Mouse (Mus musculus): ENCODE results near the gene Pcdh8. TPM values are rescaled to one million over a fixed set of nuclear protein-coding genes. Genes with fewer than 3 reads are reported as not detected.

Gene Pcdh8
- total and polyA plus RNA-seq, 3 experiments = not detected

DNA sequence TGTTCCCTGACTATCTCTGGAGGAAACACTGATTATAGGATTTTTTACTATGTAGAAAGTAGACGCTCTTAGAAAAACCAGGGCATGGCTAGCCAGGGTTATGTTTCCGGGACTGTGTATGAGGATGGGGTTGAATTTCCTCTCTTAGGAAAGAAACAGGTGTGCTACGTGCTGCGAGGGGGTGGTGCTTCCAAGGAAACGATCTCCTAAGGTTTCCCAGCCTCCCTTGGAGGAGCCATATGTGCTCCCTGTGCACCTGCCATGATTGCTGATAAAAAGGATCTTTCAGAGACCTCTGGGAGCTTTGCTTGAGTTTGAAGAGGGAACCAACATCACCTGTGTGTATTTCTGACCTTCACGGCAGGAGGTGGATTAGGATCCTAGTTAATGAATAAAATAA is 16.8 kb upstream of the Pcdh8 start:
- Histone ChIP-seq H3K9ac (ENCODE audit: low read depth, low read length) (no peak overlapping the region), H3K27ac (no peak overlapping the region), H3K79me2 (replicated peaks; ENCODE audit: control insufficient read depth, insufficient read depth, low read length) (no peaks in the 10 kb centered on the region), H3K27me3 (ENCODE audit: control insufficient read depth, insufficient read depth, low read length) (no peaks in the 10 kb centered on the region), H3K4me1 (ENCODE audit: control insufficient read depth, insufficient read depth, low read length) (no peaks in the 10 kb centered on the region), H3K4me3 (no peak overlapping the region), H3K36me3 (ENCODE audit: control insufficient read depth, insufficient read depth, low read length) (no peaks in the 10 kb centered on the region)
- DNase-seq = no peak
- intact Hi-C loops (cut with DNase I) = no loop called here
- WGBS = 81% methylated on average over 6 of the region's 6 CpGs
- TF ChIP-seq CTCF (IDR thresholded peaks at IDR 0.05) (no peak), POLR2A (IDR thresholded peaks at IDR 0.05; ENCODE audit: insufficient read depth, low read depth, low read length) (no peak), EP300 (IDR thresholded peaks at IDR 0.05; ENCODE audit: insufficient read depth, low read depth, low read length) (no peak)

DNA sequence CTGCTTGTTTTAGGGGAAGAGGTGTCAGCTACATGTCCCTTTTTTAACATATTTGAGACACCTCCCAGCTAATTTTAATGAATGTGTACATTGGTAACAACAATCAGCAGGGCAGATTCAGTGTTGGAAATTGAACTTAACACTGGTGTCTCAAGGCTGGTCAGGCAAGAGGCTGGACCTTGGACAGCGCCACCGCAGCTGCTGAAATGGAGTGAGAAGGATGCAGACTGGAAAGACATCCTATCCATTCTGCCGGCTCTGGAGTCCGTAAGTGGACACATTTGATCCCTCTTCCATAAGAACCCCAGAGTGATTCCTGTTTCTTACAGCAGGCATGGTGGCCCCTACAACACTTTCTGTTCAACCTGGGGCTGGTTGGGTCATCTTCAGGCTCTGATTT is 14.3 kb upstream of the Pcdh8 start:
- intact Hi-C loops (cut with DNase I) = no loop called here
- 37% methylated on average over 4 of the region's 4 CpGs for WGBS
- Histone ChIP-seq H3K36me3 (ENCODE audit: control insufficient read depth, insufficient read depth, low read length) (no peaks in the 10 kb centered on the region), H3K4me3 (no peak overlapping the region), H3K27ac (no peak overlapping the region), H3K27me3 (ENCODE audit: control insufficient read depth, insufficient read depth, low read length) (0 out of 2 replicates have a peak, but pooled peaks cover 3% of the 10 kb centered on the region), H3K9ac (ENCODE audit: low read depth, low read length) (no peak overlapping the region), H3K79me2 (replicated peaks; ENCODE audit: control insufficient read depth, insufficient read depth, low read length) (no peaks in the 10 kb centered on the region), H3K4me1 (ENCODE audit: control insufficient read depth, insufficient read depth, low read length) (no peaks in the 10 kb centered on the region)
- DNase-seq = no peak
- TF ChIP-seq CTCF (IDR thresholded peaks at IDR 0.05) (no peak), POLR2A (IDR thresholded peaks at IDR 0.05; ENCODE audit: insufficient read depth, low read depth, low read length) (no peak), EP300 (IDR thresholded peaks at IDR 0.05; ENCODE audit: insufficient read depth, low read depth, low read length) (no peak)

- no peaks in the 10 kb centered on the region for H3K4me1 ChIP-seq (ENCODE audit: control insufficient read depth, insufficient read depth, low read length)
- no peak for DNase-seq
- TF ChIP-seq CTCF (IDR thresholded peaks at IDR 0.05) (no peak), POLR2A (IDR thresholded peaks at IDR 0.05; ENCODE audit: insufficient read depth, low read depth, low read length) (no peak), EP300 (IDR thresholded peaks at IDR 0.05; ENCODE audit: insufficient read depth, low read depth, low read length) (no peak)
- WGBS = 57% methylated on average over 1 of the region's 1 CpGs
- H3K27me3 ChIP-seq (ENCODE audit: control insufficient read depth, insufficient read depth, low read length) = 0 out of 2 replicates have a peak, but pooled peaks cover 3% of the 10 kb centered on the region
- H3K9ac ChIP-seq (ENCODE audit: low read depth, low read length) = no peak overlapping the region
- intact Hi-C loops (cut with DNase I) = no loop called here
- no peak overlapping the region for H3K27ac ChIP-seq
- H3K36me3 ChIP-seq (ENCODE audit: control insufficient read depth, insufficient read depth, low read length) = no peaks in the 10 kb centered on the region
- no peaks in the 10 kb centered on the region for H3K79me2 ChIP-seq (replicated peaks; ENCODE audit: control insufficient read depth, insufficient read depth, low read length)
- H3K4me3 ChIP-seq = no peak overlapping the region
These were observed 9.8 kb upstream of the Pcdh8 start for GRCm38 (mm10) chr14:79780889-79781288.

DNA sequence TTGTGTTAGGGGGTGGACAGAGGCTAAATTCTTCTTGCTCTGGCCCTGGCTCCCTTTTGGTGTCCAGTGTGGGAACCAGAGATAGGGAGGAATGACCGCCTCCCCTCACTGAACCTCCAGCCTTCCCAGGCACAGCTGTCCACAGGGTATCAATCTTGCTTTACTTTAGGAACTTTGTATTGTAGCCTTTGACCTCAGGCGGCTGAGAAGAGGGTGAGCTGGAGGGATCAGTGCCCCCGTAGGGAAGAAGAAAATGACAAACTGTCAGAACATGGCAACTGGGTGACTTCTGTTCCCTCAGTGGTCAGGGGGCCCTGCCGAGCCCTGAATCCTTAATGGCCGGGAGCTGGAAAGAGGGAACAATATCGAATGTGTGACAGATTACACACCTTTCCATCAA is 9.2 kb upstream of the Pcdh8 start:
- Histone ChIP-seq H3K27me3 (ENCODE audit: control insufficient read depth, insufficient read depth, low read length) (0 out of 2 replicates have a peak, but pooled peaks cover 3% of the 10 kb centered on the region), H3K79me2 (replicated peaks; ENCODE audit: control insufficient read depth, insufficient read depth, low read length) (no peaks in the 10 kb centered on the region), H3K4me1 (ENCODE audit: control insufficient read depth, insufficient read depth, low read length) (no peaks in the 10 kb centered on the region), H3K27ac (no peak overlapping the region), H3K36me3 (ENCODE audit: control insufficient read depth, insufficient read depth, low read length) (no peaks in the 10 kb centered on the region), H3K9ac (ENCODE audit: low read depth, low read length) (no peak overlapping the region), H3K4me3 (no peak overlapping the region)
- no peak for TF ChIP-seq POLR2A (IDR thresholded peaks at IDR 0.05; ENCODE audit: insufficient read depth, low read depth, low read length)
- no peak for TF ChIP-seq EP300 (IDR thresholded peaks at IDR 0.05; ENCODE audit: insufficient read depth, low read depth, low read length)
- TF ChIP-seq CTCF (IDR thresholded peaks at IDR 0.05) = no peak
- DNase-seq = no peak
- 44% methylated on average over 6 of the region's 6 CpGs for WGBS
- intact Hi-C loops (cut with DNase I) = no loop called here

GRCm38 (mm10) chr14:79779841-79780240 is 8.7 kb upstream of the Pcdh8 start:
- H3K4me3 ChIP-seq = no peak overlapping the region
- H3K4me1 ChIP-seq (ENCODE audit: control insufficient read depth, insufficient read depth, low read length) = no peaks in the 10 kb centered on the region
- 0 out of 2 replicates have a peak, but pooled peaks cover 3% of the 10 kb centered on the region for H3K27me3 ChIP-seq (ENCODE audit: control insufficient read depth, insufficient read depth, low read length)
- DNase-seq = no peak
- H3K36me3 ChIP-seq (ENCODE audit: control insufficient read depth, insufficient read depth, low read length) = no peaks in the 10 kb centered on the region
- no peak for TF ChIP-seq POLR2A (IDR thresholded peaks at IDR 0.05; ENCODE audit: insufficient read depth, low read depth, low read length)
- TF ChIP-seq CTCF (IDR thresholded peaks at IDR 0.05) = no peak
- TF ChIP-seq EP300 (IDR thresholded peaks at IDR 0.05; ENCODE audit: insufficient read depth, low read depth, low read length) = no peak
- no peak overlapping the region for H3K9ac ChIP-seq (ENCODE audit: low read depth, low read length)
- WGBS = 49% methylated on average over 4 of the region's 4 CpGs
- H3K79me2 ChIP-seq (replicated peaks; ENCODE audit: control insufficient read depth, insufficient read depth, low read length) = no peaks in the 10 kb centered on the region
- no peak overlapping the region for H3K27ac ChIP-seq
- intact Hi-C loops (cut with DNase I) = loop anchor here (10.0 kb wide), 1 partner anchor 135 kb away; no protein-coding TSS in a partner anchor

DNA sequence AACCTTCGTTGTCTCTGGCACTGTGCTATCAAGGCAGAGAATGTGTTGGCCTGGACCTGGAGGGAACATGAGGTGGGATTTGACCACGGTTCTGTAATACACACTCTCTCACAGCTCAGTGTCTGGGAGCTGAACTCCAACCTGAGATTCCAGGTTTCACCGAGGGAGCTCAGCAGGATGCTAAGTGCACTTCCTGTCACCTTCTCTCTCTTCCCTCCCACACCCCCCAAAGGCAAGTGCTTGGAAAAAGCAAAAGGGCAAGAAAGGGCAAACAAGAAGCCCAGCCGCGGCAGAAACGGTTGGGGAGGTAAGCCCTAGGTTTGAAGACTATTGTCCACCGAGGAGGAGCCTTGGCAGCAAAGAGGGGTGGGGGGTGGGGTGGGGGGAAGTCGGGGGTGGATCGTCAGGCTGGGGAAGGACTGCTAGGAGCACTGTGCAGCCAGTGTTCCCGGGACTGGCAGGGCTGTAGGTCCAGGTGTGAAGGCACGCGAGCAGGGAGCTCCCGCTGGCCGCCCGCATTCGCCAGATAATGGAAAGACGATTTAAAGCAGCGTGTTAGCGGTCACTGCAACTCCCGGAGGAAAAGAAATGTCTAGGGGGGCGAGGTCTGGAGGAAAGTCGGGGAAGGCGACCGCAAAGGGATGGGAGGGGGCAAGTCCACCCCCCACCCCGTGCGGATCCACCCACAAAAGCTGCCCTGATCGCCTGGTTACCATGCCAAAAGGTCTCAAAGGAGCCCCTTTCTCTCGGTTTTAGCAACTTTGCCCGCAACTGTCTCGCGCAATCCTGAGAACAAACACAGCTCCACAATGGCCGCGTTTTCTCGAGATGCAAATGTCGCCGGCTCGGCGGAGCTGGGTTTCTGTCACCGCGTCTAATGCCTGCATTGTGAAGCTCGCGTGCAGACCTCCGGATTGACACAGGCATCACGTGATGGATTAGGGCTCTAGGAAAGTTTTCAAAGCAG is 2.6 kb upstream of the Pcdh8 start:
- Histone ChIP-seq H3K79me2 (replicated peaks; ENCODE audit: control insufficient read depth, insufficient read depth, low read length) (no peaks in the 10 kb centered on the region), H3K36me3 (ENCODE audit: control insufficient read depth, insufficient read depth, low read length) (no peaks in the 10 kb centered on the region), H3K9ac (ENCODE audit: low read depth, low read length) (no peak overlapping the region), H3K4me1 (ENCODE audit: control insufficient read depth, insufficient read depth, low read length) (no peaks in the 10 kb centered on the region), H3K27ac (no peak overlapping the region), H3K27me3 (ENCODE audit: control insufficient read depth, insufficient read depth, low read length) (peaks cover 25% of the 10 kb centered on the region), H3K4me3 (no peak overlapping the region)
- no peak for DNase-seq
- intact Hi-C loops (cut with DNase I) = loop anchor here (10.0 kb wide), 1 partner anchor 141 kb away; no protein-coding TSS in a partner anchor
- 2% methylated on average over 44 of the region's 44 CpGs for WGBS
- TF ChIP-seq CTCF (IDR thresholded peaks at IDR 0.05) (no peak), POLR2A (IDR thresholded peaks at IDR 0.05; ENCODE audit: insufficient read depth, low read depth, low read length) (no peak), EP300 (IDR thresholded peaks at IDR 0.05; ENCODE audit: insufficient read depth, low read depth, low read length) (no peak)

All from heart, adult 2 months (tissue).